Comparison of ENCODE assay signal across 10 mouse cellular contexts in genomic region chr4:133159127-133159526, GRCm38 (mm10). TPM values are rescaled to one million over a fixed set of nuclear protein-coding genes. Genes with fewer than 3 reads are reported as not detected.
DNase-seq lines count a peak whose midpoint lies in the region; ATAC-seq and TF ChIP-seq lines count a peak whose summit lies in the region.
"Had no signal": no experiment of that assay in that cellular context is flagged by ENCODE, and none has a peak within 500 bp of the region (broad histone marks: within the 10 kb centered on the region; RNA-seq: fewer than 3 reads in every experiment).

No protein-coding gene starts in this region.

- H3K4me3 ChIP-seq in kidney, postnatal 0 days (replicated peaks; ENCODE audit: low read depth, low read length) = no peak overlapping the region
- H3K4me3 ChIP-seq in embryonic facial prominence, embryonic 13.5 days = no peak overlapping the region
- H3K4me3 ChIP-seq in myocyte = no peak overlapping the region
- no peak overlapping the region for H3K4me3 ChIP-seq in left cerebral cortex, adult 2 months
- H3K4me3 ChIP-seq: midbrain, embryonic 12.5 days had no signal

- TF ChIP-seq CTCF in kidney, postnatal 0 days (IDR thresholded peaks at IDR 0.05; ENCODE audit: low read depth) = no peak
- no peak for TF ChIP-seq CTCF in left cerebral cortex, adult 2 months (IDR thresholded peaks at IDR 0.05)

- no peak overlapping the region for H3ac ChIP-seq in myocyte (ENCODE audit: control insufficient read depth, insufficient read length)

- no peaks in the 10 kb centered on the region for H3K36me3 ChIP-seq in kidney, postnatal 0 days (ENCODE audit: insufficient read depth, low read length)
- H3K36me3 ChIP-seq in embryonic facial prominence, embryonic 13.5 days = peaks cover 8% of the 10 kb centered on the region
- peaks cover 8% of the 10 kb centered on the region for H3K36me3 ChIP-seq in myocyte (ENCODE audit: control insufficient read depth, insufficient read depth)
- H3K36me3 ChIP-seq: midbrain, embryonic 12.5 days had no signal

- H3K4me2 ChIP-seq in kidney, postnatal 0 days (ENCODE audit: low read length) = no peak overlapping the region
- H3K4me2 ChIP-seq in embryonic facial prominence, embryonic 13.5 days = no peak overlapping the region
- peak overlapping the region; percentile 35 for H3K4me2 ChIP-seq in myocyte (ENCODE audit: low read depth)
- H3K4me2 ChIP-seq: midbrain, embryonic 12.5 days had no signal

- no peak for TF ChIP-seq POLR2A in myocyte (IDR thresholded peaks at IDR 0.05; ENCODE audit: insufficient read length, low read depth)

- intact Hi-C loops in left cerebral cortex, adult 2 months (cut with DNase I) = no loop called here

- 60% methylated on average over 6 of the region's 6 CpGs for WGBS in kidney, postnatal 0 days
- 67% methylated on average over 6 of the region's 6 CpGs for WGBS in embryonic facial prominence, embryonic 13.5 days

- H3K27ac ChIP-seq in kidney, postnatal 0 days = peak overlapping the region; percentile 5; the same call in 1 of the 2 replicates
- H3K27ac ChIP-seq in embryonic facial prominence, embryonic 13.5 days = 0 out of 2 replicates have a peak overlapping the region, but pooled peaks have one; percentile 0
- H3K27ac ChIP-seq in left cerebral cortex, adult 2 months = no peak overlapping the region
- H3K27ac ChIP-seq: midbrain, embryonic 12.5 days had no signal

- ATAC-seq in kidney, postnatal 0 days (replicated peaks; ENCODE audit: low FRiP score, low read depth) = no peak
- ATAC-seq in embryonic facial prominence, embryonic 13.5 days (ENCODE audit: insufficient number of reproducible peaks, insufficient read depth, low FRiP score, low TSS enrichment, low read depth) = no peak

- H3K79me2 ChIP-seq in myocyte (ENCODE audit: control insufficient read depth, insufficient read depth) = peaks cover 94% of the 10 kb centered on the region

- no peak overlapping the region for H3K9ac ChIP-seq in kidney, postnatal 0 days (ENCODE audit: low read depth, low read length)
- H3K9ac ChIP-seq in embryonic facial prominence, embryonic 13.5 days = no peak overlapping the region
- H3K9ac ChIP-seq: midbrain, embryonic 12.5 days had no signal

- H3K4me1 ChIP-seq in kidney, postnatal 0 days (replicated peaks; ENCODE audit: insufficient read depth, low read length) = peaks cover 24% of the 10 kb centered on the region
- H3K4me1 ChIP-seq in embryonic facial prominence, embryonic 13.5 days = peaks cover 18% of the 10 kb centered on the region

- peak; percentile 47 for DNase-seq in kidney, postnatal 0 days (ENCODE audit: low spot score)
- DNase-seq in kidney, adult 11 months = no peak
- peak; percentile 64 to 69 for DNase-seq in CD8-positive naive resting alpha-beta T cell, adult 2 months (ENCODE audit: low read depth in 2 of 2, low spot score in 2 of 2)
- DNase-seq in left cerebral cortex, adult 2 months (ENCODE audit: extremely low spot score in 1 of 2, low spot score in 2 of 2) = no peak
- DNase-seq in urinary bladder, postnatal 25 days (ENCODE audit: low spot score) = no peak
- DNase-seq in right cerebral cortex, postnatal 14 days = no peak
- DNase-seq: cerebellum, postnatal 10 days had no signal

- H3K27me3 ChIP-seq in kidney, postnatal 0 days (ENCODE audit: insufficient read depth, low read length) = no peaks in the 10 kb centered on the region
- no peaks in the 10 kb centered on the region for H3K27me3 ChIP-seq in embryonic facial prominence, embryonic 13.5 days
- H3K27me3 ChIP-seq in myocyte (ENCODE audit: control insufficient read depth, insufficient read depth, insufficient read length) = no peaks in the 10 kb centered on the region
- H3K27me3 ChIP-seq: midbrain, embryonic 12.5 days had no signal

- H3K9me3 ChIP-seq in kidney, postnatal 0 days (replicated peaks; ENCODE audit: low read length) = no peaks in the 10 kb centered on the region
- no peaks in the 10 kb centered on the region for H3K9me3 ChIP-seq in embryonic facial prominence, embryonic 13.5 days
- H3K9me3 ChIP-seq: midbrain, embryonic 12.5 days had no signal

TF ChIP-seq in myocyte, 11 proteins besides CTCF, POLR2A, EP300 and RAD21:
- TF ChIP-seq USF1 (IDR thresholded peaks at IDR 0.05; ENCODE audit: low read depth) = no peak
- peak in 1 of 3 experiments; percentile 11 for TF ChIP-seq MYOD1 (IDR thresholded peaks at IDR 0.05; ENCODE audit: control insufficient read depth in 1 of 3, insufficient read length in 2 of 3, low read depth in 2 of 3)
TF ChIP-seq in myocyte: peak in this region for 1.

RNA-seq across cellular contexts. Expression of gene Wasf2, which starts 28.8 kb away (rescaled TPM):
- polyA plus RNA-seq in kidney, postnatal 0 days (2015; fragmentation: Nextera tagmentation; extraction: Ambion mirVana) = 98.8 and 113 TPM in 2 replicates
- polyA plus RNA-seq in embryonic facial prominence, embryonic 13.5 days (2015; fragmentation: Nextera tagmentation; extraction: Ambion mirVana) = 118 and 142 TPM in 2 replicates
- polyA plus RNA-seq in myocyte (2012; fragmentation: generic; extraction: Trizol) = 62.0 TPM
- 10 to 100 TPM; 25.7 to 34.3 TPM for total RNA-seq in left cerebral cortex, adult 2 months (2021)

RNA-seq across cellular contexts. Expression of gene Cd164l2, which starts 52.8 kb away (rescaled TPM):
- 19.1 and 19.6 TPM in 2 replicates for polyA plus RNA-seq in kidney, postnatal 0 days (2015; fragmentation: Nextera tagmentation; extraction: Ambion mirVana)
- polyA plus RNA-seq in embryonic facial prominence, embryonic 13.5 days (2015; fragmentation: Nextera tagmentation; extraction: Ambion mirVana) = 4.0 and 5.2 TPM in 2 replicates
- 0.22 TPM for polyA plus RNA-seq in myocyte (2012; fragmentation: generic; extraction: Trizol)
- total RNA-seq in left cerebral cortex, adult 2 months (2021) = 1 to 10 TPM; 7.3 to 7.7 TPM

RNA-seq across cellular contexts. Expression of gene Gpr3, which starts 53.2 kb away (rescaled TPM):
- polyA plus RNA-seq in kidney, postnatal 0 days (2015; fragmentation: Nextera tagmentation; extraction: Ambion mirVana) = 0.11 and 0.54 TPM in 2 replicates
- 0.15 and 0.37 TPM in 2 replicates for polyA plus RNA-seq in embryonic facial prominence, embryonic 13.5 days (2015; fragmentation: Nextera tagmentation; extraction: Ambion mirVana)
- 0.40 TPM for polyA plus RNA-seq in myocyte (2012; fragmentation: generic; extraction: Trizol)
- 10 to 100 TPM; 12.5 to 15.6 TPM for total RNA-seq in left cerebral cortex, adult 2 months (2021)

Comparison
In these comparisons a context has a peak if more than half of its experiments do, and no peak if none do; other contexts are left out.
1. DNase-seq: peak in kidney, postnatal 0 days (single experiment) and CD8-positive naive resting alpha-beta T cell, adult 2 months (2 of 2); none in kidney, adult 11 months (single experiment), left cerebral cortex, adult 2 months (0 of 2), urinary bladder, postnatal 25 days (single experiment) and right cerebral cortex, postnatal 14 days (single experiment).